Mouse (Mus musculus) adipocyte (in vitro differentiated cells): ENCODE results near the gene Rpp25l.

Source experiments
- DNase-seq: peaks from one replicate; pipeline ENCODE4 v3.0.0-alpha.2; 2016; ENCODE audit warnings: low spot score

The Rpp25l gene

GRCm38 (mm10) chr4:41671500-41671899 is 41.8 kb downstream of the Rpp25l start:
- DNase-seq, result no peak

- no peak for DNase-seq
These were observed 42.5 kb downstream of the Rpp25l start for GRCm38 (mm10) chr4:41670836-41671235.

- DNase-seq, result no peak
These were observed 46.7 kb downstream of the Rpp25l start for GRCm38 (mm10) chr4:41666646-41667045.

GRCm38 (mm10) chr4:41665009-41665675 is 48.2 kb downstream of the Rpp25l start:
- DNase-seq, result no peak

- no peak for DNase-seq
These were observed 48.8 kb downstream of the Rpp25l start for GRCm38 (mm10) chr4:41664533-41664932.

- DNase-seq, result no peak
These were observed 49.7 kb downstream of the Rpp25l start for GRCm38 (mm10) chr4:41663614-41664013.

GRCm38 (mm10) chr4:41662723-41663122 is 50.6 kb downstream of the Rpp25l start:
- DNase-seq, result no peak
